Mouse (Mus musculus): ENCODE results near the gene Npas3.

DNA sequence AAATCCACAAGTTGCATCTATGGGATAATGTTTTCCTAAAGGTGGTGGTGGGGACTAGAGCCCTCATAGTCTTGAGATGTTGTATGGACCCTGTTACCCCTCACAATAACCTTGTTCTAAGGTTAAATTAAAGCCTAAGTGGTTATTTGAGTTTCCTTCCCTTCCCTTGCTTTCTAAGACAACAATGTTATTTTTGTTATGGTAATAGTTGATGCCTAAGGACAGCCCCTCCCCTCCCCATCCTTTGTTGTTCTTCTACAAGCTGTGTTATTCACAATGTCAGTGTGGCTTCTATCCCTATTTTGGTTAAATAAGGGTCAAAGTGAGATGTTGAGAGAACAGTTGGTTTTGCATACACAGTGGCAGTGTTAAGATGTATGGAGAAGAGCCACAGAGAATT, 226.0 kb downstream of the Npas3 start:
- no peak for TF ChIP-seq TAL1 (IDR thresholded peaks at IDR 0.05; ENCODE audit: low read length)
- TF ChIP-seq GATA1 (IDR thresholded peaks at IDR 0.05; ENCODE audit: low read length), result no peak
